Mouse (Mus musculus) limb, embryonic 13.5 days (tissue): ENCODE measurements at regions not wholly inside any gene's neighbourhood (a gene's known extent, or its start where the extent isn't known, plus 50 kb on each side); places are given as distances from the start of the nearest gene placed in this dataset.
A peak's percentile ranks its signal among the peaks of the same experiment; 100 is the strongest.

Source experiments
- ATAC-seq: fragments of 200-750 bp; cut with Nextera tagmentation; 2 replicates; pipeline ENCODE4 v1.8.0; 2017; ENCODE audit warnings: low read depth, moderate number of reproducible peaks, moderate TSS enrichment; ENCODE audit not compliant: low FRiP score
- H3K27ac ChIP-seq: fragments of 300-500 bp; sonication (generic); 2 replicates; pipeline ENCODE4 v1.5.1; 2015; ENCODE audit warnings: inconsistent platforms, mild to moderate bottlenecking, moderate library complexity
- H3K27me3 ChIP-seq: fragments of 300-500 bp; sonication (generic); 2 replicates; pipeline ENCODE4 v1.6.1; 2015; ENCODE audit warnings: mild to moderate bottlenecking, inconsistent platforms
- H3K36me3 ChIP-seq: fragments of 300-500 bp; sonication (generic); 2 replicates; pipeline ENCODE4 v1.6.1; 2015; ENCODE audit warnings: inconsistent platforms, mild to moderate bottlenecking, moderate library complexity
- H3K4me1 ChIP-seq: fragments of 300-500 bp; sonication (generic); 2 replicates; pipeline ENCODE4 v1.6.1; 2015; ENCODE audit warnings: inconsistent platforms
- H3K4me2 ChIP-seq: fragments of 300-500 bp; sonication (generic); replicated peaks from 2 replicates; pipeline ENCODE4 v1.6.1; 2015; ENCODE audit warnings: inconsistent platforms, mild to moderate bottlenecking, moderate library complexity
- H3K4me3 ChIP-seq: fragments of 300-500 bp; sonication (generic); 2 replicates; pipeline ENCODE4 v1.5.1; 2015; ENCODE audit warnings: moderate library complexity, mild to moderate bottlenecking, inconsistent platforms
- H3K9ac ChIP-seq: fragments of 300-500 bp; sonication (generic); 2 replicates; pipeline ENCODE4 v1.6.1; 2015; ENCODE audit warnings: mild to moderate bottlenecking, inconsistent platforms
- H3K9me3 ChIP-seq: fragments of 300-500 bp; sonication (generic); 2 replicates; pipeline ENCODE4 v1.6.1; 2016; ENCODE audit warnings: inconsistent platforms
- WGBS: fragments of 180-500 bp; shearing (Covaris S2); methylation state at CpG from one replicate; pipeline ENCODE4 v1.1.7; 2015; 5-methylcytosine and 5-hydroxymethylcytosine counted together

DNA sequence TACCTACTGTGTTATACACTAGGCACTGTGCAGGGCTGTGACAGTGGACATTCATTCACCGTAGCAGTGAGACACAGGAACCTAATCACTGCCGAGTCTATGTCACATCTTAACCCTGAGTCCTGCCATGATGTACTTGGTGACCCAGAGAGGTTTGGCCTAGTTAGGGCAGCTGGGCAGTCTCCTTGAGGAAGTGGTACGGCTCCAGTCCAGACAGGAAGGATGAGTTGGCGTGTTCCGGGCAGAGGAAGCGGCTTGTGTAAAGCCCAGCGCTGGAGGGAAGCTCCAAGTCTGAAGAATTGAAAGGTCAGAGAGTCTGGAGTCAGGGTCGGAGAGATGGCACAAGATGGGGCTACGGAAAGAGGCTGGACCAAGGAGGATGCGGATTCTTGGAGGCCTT lies 99.4 kb upstream of the Smim15 start:
- no peak overlapping the region for H3K27ac ChIP-seq
- no peaks in the 10 kb centered on the region for H3K9me3 ChIP-seq
- peaks cover 26% of the 10 kb centered on the region for H3K4me1 ChIP-seq
- peaks cover 19% of the 10 kb centered on the region for H3K27me3 ChIP-seq
- no peak overlapping the region for H3K4me2 ChIP-seq
- 77% methylated on average over 10 of the region's 10 CpGs for WGBS
- no peaks in the 10 kb centered on the region for H3K36me3 ChIP-seq
- no peak overlapping the region for H3K4me3 ChIP-seq
- no peak overlapping the region for H3K9ac ChIP-seq
- no peak for ATAC-seq

DNA sequence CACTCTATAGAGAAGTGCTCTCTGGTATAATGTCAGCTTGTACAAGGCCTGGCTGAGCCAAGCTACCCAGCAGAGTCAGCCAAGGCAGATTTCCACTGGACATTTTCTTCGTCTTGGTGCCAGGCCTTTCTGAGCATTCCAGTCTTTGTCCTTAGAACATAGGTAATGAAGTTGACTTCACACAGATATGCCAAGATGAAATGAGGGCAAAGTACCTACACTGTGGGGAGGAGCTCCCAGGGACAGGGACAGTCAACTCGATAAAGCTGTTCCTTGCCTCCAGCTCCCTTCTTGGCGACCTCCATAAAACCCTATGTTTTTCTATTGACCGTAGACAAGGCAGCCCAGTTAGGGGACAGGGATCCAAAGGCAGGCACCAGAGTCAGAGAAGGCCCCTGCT lies 101.3 kb upstream of the Smim15 start:
- WGBS, result 68% methylated on average over 4 of the region's 4 CpGs
- Histone ChIP-seq H3K27ac (no peak overlapping the region), H3K4me1 (peaks cover 28% of the 10 kb centered on the region), H3K9ac (no peak overlapping the region), H3K9me3 (no peaks in the 10 kb centered on the region), H3K36me3 (no peaks in the 10 kb centered on the region), H3K27me3 (peaks cover 19% of the 10 kb centered on the region), H3K4me3 (no peak overlapping the region), H3K4me2 (no peak overlapping the region)
- no peak for ATAC-seq

DNA sequence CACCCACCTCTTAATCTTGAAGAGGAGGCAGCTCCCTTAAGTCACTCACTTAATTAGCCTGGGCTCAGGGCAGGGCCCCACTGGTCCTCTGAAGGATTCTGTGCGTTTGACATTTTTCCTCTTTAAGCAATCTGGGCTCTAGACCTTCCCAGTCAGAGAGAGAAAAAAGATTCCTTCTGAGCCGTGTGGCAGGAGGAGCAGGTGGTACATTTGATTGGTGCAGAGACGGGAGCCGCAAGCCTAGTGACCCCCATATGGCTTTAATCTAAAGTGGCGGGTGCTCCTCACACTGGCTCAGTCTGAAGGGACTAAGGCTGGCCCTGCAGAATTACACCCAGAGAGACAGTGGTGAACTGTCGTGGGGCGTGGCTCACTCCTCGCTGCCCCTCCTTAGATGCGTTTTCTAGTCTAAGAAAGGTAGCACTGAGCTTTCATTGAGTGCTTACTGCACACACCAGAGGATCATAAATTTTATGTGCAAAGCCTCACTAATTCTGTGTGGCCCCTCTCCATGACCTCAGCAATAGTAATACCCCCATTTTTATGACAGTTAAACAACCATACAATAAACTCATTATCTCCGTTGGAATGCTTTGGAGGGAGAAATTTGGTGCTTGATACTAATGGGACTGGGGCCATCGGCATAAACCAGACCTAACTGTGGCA lies 101.8 kb upstream of the Smim15 start:
- H3K9me3 ChIP-seq, result no peaks in the 10 kb centered on the region
- H3K4me1 ChIP-seq, result peaks cover 28% of the 10 kb centered on the region
- 10% methylated on average over 11 of the region's 11 CpGs for WGBS
- no peak overlapping the region for H3K4me3 ChIP-seq
- no peak for ATAC-seq
- H3K9ac ChIP-seq, result no peak overlapping the region
- H3K27me3 ChIP-seq, result peaks cover 19% of the 10 kb centered on the region
- H3K27ac ChIP-seq, result no peak overlapping the region
- no peak overlapping the region; the same call in 1 of the 2 replicates for H3K4me2 ChIP-seq
- H3K36me3 ChIP-seq, result no peaks in the 10 kb centered on the region

DNA sequence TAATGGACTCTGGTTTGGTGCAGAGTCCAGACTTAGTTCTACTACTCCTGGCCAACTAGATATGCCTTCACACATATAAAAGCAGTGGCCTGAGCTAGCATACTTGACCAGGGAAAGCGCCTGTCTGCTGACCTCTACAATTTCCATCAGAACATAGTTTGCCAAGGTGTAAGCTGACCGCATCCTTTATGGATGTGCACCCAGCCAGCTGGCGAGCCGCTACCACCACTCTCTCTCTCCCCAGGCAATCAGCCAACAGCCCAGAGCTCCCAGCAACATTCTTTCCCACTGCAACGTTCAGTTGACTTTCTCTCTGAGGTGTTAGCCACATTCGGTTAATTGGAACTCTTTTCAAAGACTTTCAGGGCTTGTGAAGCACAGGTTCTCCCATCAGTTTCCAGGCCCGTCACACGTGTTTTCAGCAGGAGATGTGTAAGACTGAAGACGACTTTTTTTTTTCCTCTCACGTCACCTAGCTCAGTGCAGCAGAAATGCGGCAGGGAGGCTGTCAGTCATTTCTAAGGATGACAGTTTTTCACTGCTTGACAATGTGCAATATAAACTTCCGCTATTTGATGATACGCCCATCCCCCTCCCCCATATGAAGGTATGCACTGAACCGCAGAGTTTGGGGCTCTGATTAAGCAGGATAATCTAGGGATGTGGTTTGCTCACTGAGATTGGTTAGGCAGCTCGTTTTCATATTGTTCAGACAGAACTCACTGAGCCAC lies 104.2 kb upstream of the Smim15 start:
- Histone ChIP-seq H3K4me2 (no peak overlapping the region), H3K4me1 (peaks cover 22% of the 10 kb centered on the region), H3K36me3 (no peaks in the 10 kb centered on the region), H3K9me3 (no peaks in the 10 kb centered on the region), H3K9ac (no peak overlapping the region), H3K27me3 (peaks cover 22% of the 10 kb centered on the region), H3K27ac (no peak overlapping the region), H3K4me3 (no peak overlapping the region)
- ATAC-seq, result no peak
- 45% methylated on average over 15 of the region's 15 CpGs for WGBS

DNA sequence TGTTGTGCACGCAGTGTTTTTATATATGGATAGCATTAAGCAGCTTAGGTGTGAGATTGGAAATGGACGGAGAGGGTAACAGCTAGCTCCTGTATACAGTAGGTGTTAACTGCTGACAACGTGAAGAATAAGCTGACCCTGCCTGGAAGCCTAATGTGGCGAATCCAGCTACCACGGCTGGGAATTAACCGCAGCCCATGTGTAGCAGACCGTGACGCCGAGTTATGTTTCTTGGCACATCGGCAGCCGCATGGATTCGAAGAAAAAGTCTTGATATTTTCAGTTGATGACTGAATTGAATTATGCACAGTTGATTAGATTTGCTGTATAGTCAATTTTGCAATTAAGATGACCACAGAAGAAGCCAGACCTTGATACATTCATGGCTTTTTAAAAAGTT lies 108.6 kb upstream of the Smim15 start:
- no peak overlapping the region for H3K4me2 ChIP-seq
- WGBS, result 79% methylated on average over 12 of the region's 12 CpGs

DNA sequence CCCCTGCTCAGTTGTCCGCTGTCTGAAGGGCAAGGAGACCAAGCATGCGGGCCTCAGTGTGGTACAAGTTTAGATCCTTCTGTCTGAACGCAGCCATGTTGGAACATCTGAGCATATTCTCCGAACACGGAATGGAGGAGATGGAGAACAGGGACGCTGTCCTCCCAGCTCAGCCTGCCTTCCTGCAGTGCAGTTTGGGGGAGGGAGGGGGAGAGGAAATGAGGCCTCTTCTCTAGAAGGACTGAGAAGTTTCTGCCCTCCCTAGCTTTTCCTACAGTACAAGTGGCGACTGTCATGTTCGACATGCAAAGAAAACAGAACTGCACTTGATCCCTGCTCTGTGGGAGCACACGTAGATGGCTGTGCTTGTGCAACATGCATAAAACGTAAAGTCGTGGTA lies 109.6 kb upstream of the Smim15 start:
- H3K4me2 ChIP-seq, result peak overlapping the region; percentile 42
- peaks cover 21% of the 10 kb centered on the region; the same call in 1 of the 2 replicates for H3K4me1 ChIP-seq
- H3K9ac ChIP-seq, result no peak overlapping the region
- no peak for ATAC-seq
- WGBS, result 46% methylated on average over 11 of the region's 11 CpGs
- H3K36me3 ChIP-seq, result no peaks in the 10 kb centered on the region
- no peaks in the 10 kb centered on the region for H3K9me3 ChIP-seq
- H3K27ac ChIP-seq, result no peak overlapping the region
- H3K27me3 ChIP-seq, result peaks cover 14% of the 10 kb centered on the region
- peak overlapping the region; percentile 14 for H3K4me3 ChIP-seq

More for the DNA sequence above, 108.6 kb upstream of the Smim15 start:
- peaks cover 14% of the 10 kb centered on the region for H3K27me3 ChIP-seq
- no peak overlapping the region for H3K4me3 ChIP-seq
- no peaks in the 10 kb centered on the region for H3K36me3 ChIP-seq
- no peaks in the 10 kb centered on the region for H3K9me3 ChIP-seq
- no peak overlapping the region for H3K27ac ChIP-seq
- H3K4me1 ChIP-seq, result peaks cover 30% of the 10 kb centered on the region; the same call in 1 of the 2 replicates
- H3K9ac ChIP-seq, result no peak overlapping the region
- ATAC-seq, result peak; percentile 40; the same call in 1 of the 2 replicates

DNA sequence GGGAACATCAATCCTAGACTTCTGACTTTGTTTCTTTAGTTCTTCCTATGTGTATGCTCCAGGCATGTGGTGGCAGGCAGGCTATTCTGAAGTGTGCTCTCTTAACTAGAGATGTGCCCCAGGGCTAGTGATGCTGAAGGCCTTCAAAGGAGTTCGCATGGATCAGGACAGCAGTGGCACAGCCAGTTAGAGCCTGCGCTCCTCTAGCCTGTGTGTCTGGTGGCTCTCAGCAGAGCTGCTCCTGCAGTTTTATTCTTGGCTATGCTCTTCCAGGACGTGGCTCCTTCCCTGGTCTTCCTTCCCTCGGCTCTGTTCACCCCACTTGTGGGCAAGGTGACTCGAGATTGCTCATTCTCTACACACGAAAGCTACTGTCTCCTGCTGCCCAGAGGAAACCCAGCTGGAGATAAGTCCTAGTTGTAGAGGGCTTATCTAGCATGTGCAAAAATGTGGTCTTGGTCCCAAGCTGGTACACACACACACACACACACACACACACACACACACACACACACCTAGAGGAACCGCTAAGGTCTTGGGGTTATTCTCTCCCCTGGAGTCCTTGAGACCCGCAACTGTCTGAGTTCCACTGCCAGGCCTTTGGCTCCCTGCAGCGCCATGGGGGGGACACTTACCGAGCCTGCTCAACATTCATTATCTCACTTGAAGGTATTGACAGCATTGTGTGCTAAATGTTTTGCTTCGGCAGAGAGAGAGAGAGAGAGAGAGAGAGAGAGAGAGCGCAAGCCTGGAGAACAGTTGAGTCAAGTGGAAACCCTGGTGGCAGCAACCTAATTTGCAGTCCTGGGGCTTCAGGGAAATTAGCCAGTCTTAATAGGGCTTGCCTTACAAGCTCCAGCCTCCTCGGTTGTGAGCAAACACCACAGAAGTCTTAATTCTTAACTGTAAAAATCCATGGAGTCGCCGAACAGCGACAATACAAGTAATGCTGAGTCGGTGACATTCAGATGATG lies 110.4 kb upstream of the Smim15 start:
- Histone ChIP-seq H3K4me1 (peaks cover 21% of the 10 kb centered on the region; the same call in 1 of the 2 replicates), H3K9ac (no peak overlapping the region), H3K27me3 (peaks cover 14% of the 10 kb centered on the region), H3K27ac (no peak overlapping the region), H3K4me3 (peak overlapping the region; percentile 14; the same call in 1 of the 2 replicates), H3K9me3 (no peaks in the 10 kb centered on the region), H3K36me3 (no peaks in the 10 kb centered on the region), H3K4me2 (peak overlapping the region; percentile 42)
- ATAC-seq, result no peak; the same call in 1 of the 2 replicates
- 48% methylated on average over 17 of the region's 17 CpGs for whole genome bisulfite sequencing

DNA sequence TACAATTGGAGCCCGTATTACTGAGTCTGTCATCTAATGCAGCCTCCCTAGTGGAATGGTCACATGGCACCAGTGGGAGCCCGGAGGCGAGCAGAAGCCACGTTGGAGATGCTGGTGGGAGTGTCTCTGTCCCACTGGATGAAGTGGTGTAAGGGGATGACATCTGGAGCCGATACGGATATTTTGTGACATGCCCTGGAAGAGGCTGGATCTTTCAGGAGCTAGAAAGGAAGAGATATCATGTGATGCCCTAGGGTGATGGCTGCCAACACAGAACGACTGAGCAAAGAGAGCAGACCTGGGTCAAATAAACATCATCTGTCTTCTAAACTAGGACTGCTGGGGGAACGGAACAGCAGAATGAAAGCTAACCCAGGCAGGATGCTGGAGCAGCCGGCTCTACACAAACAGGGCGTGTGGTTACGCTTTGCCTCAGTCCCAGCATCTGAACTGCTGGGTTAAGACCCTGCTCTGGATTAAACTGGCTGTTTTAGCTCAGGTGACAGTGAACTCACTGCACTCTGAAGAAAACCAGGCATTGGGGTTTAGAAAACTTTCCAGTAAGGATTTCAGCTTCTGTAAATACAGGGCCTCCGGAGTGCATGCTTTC lies 111.7 kb upstream of the Smim15 start:
- H3K27ac ChIP-seq, result no peak overlapping the region
- H3K27me3 ChIP-seq, result peaks cover 14% of the 10 kb centered on the region
- 49% methylated on average over 12 of the region's 12 CpGs for WGBS

DNA sequence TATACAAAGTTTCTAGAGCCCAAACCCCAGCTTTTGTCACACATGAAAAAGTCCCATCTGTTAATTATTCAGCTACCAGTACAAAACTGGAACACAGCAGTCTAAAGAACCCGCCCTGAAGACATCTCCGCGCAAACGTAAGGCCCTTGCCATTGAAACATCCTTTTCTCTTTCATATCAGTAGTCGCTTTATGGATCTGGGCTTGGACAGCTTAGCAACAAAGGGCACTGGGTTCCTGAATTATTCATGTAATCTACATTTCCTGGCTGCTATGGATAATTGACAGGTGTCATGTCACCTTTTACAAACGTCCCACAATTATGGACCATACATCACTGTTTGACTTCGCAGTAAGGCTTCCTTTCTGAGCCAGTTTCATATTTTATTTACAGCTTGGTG lies 113.0 kb upstream of the Smim15 start:
- H3K27ac ChIP-seq, result no peak overlapping the region
- H3K27me3 ChIP-seq, result peaks cover 9% of the 10 kb centered on the region
- H3K4me1 ChIP-seq, result peaks cover 21% of the 10 kb centered on the region; the same call in 1 of the 2 replicates
- no peak overlapping the region for H3K9ac ChIP-seq
- no peak for ATAC-seq
- H3K4me3 ChIP-seq, result no peak overlapping the region
- no peaks in the 10 kb centered on the region for H3K36me3 ChIP-seq
- 88% methylated on average over 7 of the region's 7 CpGs for WGBS
- H3K9me3 ChIP-seq, result no peaks in the 10 kb centered on the region
- no peak overlapping the region for H3K4me2 ChIP-seq

More for the DNA sequence above, 111.7 kb upstream of the Smim15 start:
- peaks cover 21% of the 10 kb centered on the region; the same call in 1 of the 2 replicates for H3K4me1 ChIP-seq
- no peak for ATAC-seq
- H3K9ac ChIP-seq, result no peak overlapping the region
- H3K4me3 ChIP-seq, result no peak overlapping the region
- no peaks in the 10 kb centered on the region for H3K9me3 ChIP-seq
- H3K4me2 ChIP-seq, result no peak overlapping the region
- H3K36me3 ChIP-seq, result no peaks in the 10 kb centered on the region

DNA sequence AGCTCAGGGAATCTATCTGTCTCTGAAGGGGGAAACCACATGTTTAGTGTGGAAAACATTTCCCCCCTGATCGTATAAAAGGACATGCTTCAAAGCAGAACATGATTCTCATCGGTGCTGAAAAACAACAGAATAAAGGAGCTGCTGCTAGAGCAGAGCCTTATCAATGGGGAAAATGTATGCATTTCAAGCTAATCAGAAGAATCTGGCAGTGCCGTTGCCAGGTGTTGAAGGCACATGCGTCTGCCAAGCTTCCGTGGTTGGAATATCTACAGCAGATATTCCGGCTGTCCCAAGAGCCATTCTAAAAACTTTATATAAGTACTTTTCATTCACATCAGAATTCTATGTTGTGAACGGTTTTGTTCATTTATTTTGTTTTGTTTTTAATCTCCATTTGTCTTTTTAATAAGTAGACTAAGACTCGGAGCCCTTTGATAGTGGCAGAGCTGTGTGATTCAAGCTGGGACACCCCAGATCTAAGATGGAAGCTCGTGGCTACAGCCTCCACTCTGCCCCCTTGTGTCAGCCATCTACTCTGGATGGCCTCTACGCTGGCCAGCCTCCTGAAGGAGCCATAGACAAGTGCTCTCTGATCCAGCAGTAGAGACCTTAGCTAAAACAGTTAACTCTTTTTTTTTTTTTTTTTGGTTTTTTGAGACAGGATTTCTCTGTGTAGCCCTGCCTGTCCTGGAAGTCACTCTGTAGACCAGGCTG lies 116.6 kb upstream of the Smim15 start:
- Histone ChIP-seq H3K27ac (no peak overlapping the region), H3K4me3 (no peak overlapping the region)
- 72% methylated on average over 10 of the region's 10 CpGs for WGBS

DNA sequence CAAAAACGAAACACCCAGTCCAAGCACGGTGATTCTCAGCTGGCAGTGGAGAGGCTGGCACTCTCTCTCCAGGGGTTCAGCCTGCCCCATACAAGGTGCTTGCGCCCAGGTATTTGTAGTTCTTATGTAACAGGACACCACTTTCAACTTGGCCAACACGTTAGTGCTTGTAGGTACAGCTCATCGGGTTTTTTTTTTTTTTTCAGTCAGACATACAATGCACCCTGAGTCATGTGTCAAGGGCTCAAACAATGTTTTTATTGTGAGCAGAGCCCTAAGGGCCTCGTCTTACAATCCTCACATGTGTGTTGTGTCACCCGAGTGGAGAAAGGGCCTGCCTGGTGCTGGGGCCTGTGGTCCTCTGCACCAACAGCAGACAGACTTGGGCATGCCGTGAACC lies 118.8 kb upstream of the Smim15 start:
- WGBS, result 49% methylated on average over 8 of the region's 8 CpGs
- peaks cover 11% of the 10 kb centered on the region for H3K4me1 ChIP-seq
- H3K36me3 ChIP-seq, result no peaks in the 10 kb centered on the region
- H3K27ac ChIP-seq, result no peak overlapping the region
- no peaks in the 10 kb centered on the region for H3K9me3 ChIP-seq
- H3K9ac ChIP-seq, result no peak overlapping the region
- no peak overlapping the region for H3K4me2 ChIP-seq
- ATAC-seq, result no peak
- H3K27me3 ChIP-seq, result no peaks in the 10 kb centered on the region
- no peak overlapping the region for H3K4me3 ChIP-seq

More for the DNA sequence above, 116.6 kb upstream of the Smim15 start:
- no peak overlapping the region for H3K4me2 ChIP-seq
- ATAC-seq, result no peak
- H3K9ac ChIP-seq, result no peak overlapping the region
- H3K36me3 ChIP-seq, result no peaks in the 10 kb centered on the region
- H3K4me1 ChIP-seq, result peaks cover 16% of the 10 kb centered on the region
- H3K9me3 ChIP-seq, result no peaks in the 10 kb centered on the region
- peaks cover 6% of the 10 kb centered on the region for H3K27me3 ChIP-seq
